In genomic region chr1:139080517-139081386, GRCm38 (mm10) we compare ENCODE assay signal across 9 mouse cellular contexts.
A peak's percentile ranks its signal among the peaks of the same experiment; 100 is the strongest.
DNase-seq lines count a peak whose midpoint lies in the region; ATAC-seq lines count a peak whose summit lies in the region.
"Had no signal": no experiment of that assay in that cellular context is flagged by ENCODE, and none has a peak within 500 bp of the region (broad histone marks: within the 10 kb centered on the region; RNA-seq: fewer than 3 reads in every experiment).

No protein-coding gene starts in this region.

- no peaks in the 10 kb centered on the region for H3K36me3 ChIP-seq in heart, embryonic 11.5 days (ENCODE audit: control insufficient read depth, insufficient read depth, low read length)
- H3K36me3 ChIP-seq in midbrain, embryonic 16.5 days (ENCODE audit: control insufficient read depth, insufficient read depth, low read length): no peaks in the 10 kb centered on the region

- H3K4me1 ChIP-seq in heart, embryonic 11.5 days (ENCODE audit: control insufficient read depth, insufficient read depth, low read length): no peaks in the 10 kb centered on the region
- H3K4me1 ChIP-seq in midbrain, embryonic 16.5 days (ENCODE audit: control insufficient read depth, insufficient read depth, low read length): peaks cover 7% of the 10 kb centered on the region; the same call in 1 of the 2 replicates

- WGBS in heart, embryonic 11.5 days (ENCODE audit: insufficient replicate concordance): 67% methylated on average over 16 of the region's 16 CpGs
- WGBS in midbrain, embryonic 16.5 days: 35% methylated on average over 16 of the region's 16 CpGs

- no peaks in the 10 kb centered on the region for H3K9me3 ChIP-seq in heart, embryonic 11.5 days (replicated peaks; ENCODE audit: control insufficient read depth, low read length)
- H3K9me3 ChIP-seq in midbrain, embryonic 16.5 days (replicated peaks; ENCODE audit: control insufficient read depth, low read length, poor library complexity, severe bottlenecking): no peaks in the 10 kb centered on the region

- no peak overlapping the region for H3K4me3 ChIP-seq in heart, embryonic 11.5 days (ENCODE audit: low read depth, low read length)
- H3K4me3 ChIP-seq in midbrain, embryonic 16.5 days (ENCODE audit: low read depth, low read length): no peak overlapping the region
- H3K4me3 ChIP-seq: myocyte had no signal

- DNase-seq in kidney, postnatal 10 days: peak; percentile 22
- DNase-seq in kidney, adult 9 months: no peak
- peak; percentile 21 for DNase-seq in cerebellum, adult 9-10 months
- DNase-seq in lung, postnatal 25 days (ENCODE audit: low spot score): no peak
- no peak for DNase-seq in right cerebral cortex, postnatal 14 days

- ATAC-seq in heart, embryonic 11.5 days (replicated peaks; ENCODE audit: insufficient number of reproducible peaks, low FRiP score, low TSS enrichment): 0 out of 2 replicates have a peak, but pooled peaks have one; percentile 52
- ATAC-seq in midbrain, embryonic 16.5 days: peak; percentile 88
- ATAC-seq in CD4-positive, CD25-positive, alpha-beta regulatory T cell, adult 4 months: no peak

- H3K27me3 ChIP-seq in heart, embryonic 11.5 days (ENCODE audit: control insufficient read depth, insufficient read depth, low read length): no peaks in the 10 kb centered on the region
- no peaks in the 10 kb centered on the region for H3K27me3 ChIP-seq in midbrain, embryonic 16.5 days (ENCODE audit: control insufficient read depth, insufficient read depth, low read depth, low read length)

- H3K9ac ChIP-seq in heart, embryonic 11.5 days (ENCODE audit: low read depth, low read length): no peak overlapping the region
- no peak overlapping the region for H3K9ac ChIP-seq in midbrain, embryonic 16.5 days (ENCODE audit: low read depth, low read length)

- H3K27ac ChIP-seq in heart, embryonic 11.5 days (ENCODE audit: low read depth, low read length): no peak overlapping the region
- peak overlapping the region; percentile 69 for H3K27ac ChIP-seq in midbrain, embryonic 16.5 days (ENCODE audit: low read length)

- no peak overlapping the region; the same call in 1 of the 2 replicates for H3K4me2 ChIP-seq in heart, embryonic 11.5 days
- peak overlapping the region; percentile 31 for H3K4me2 ChIP-seq in midbrain, embryonic 16.5 days (ENCODE audit: low read length)

Comparison
In these comparisons a context has a peak if more than half of its experiments do, and no peak if none do; other contexts are left out.
1. DNase-seq: peak in kidney, postnatal 10 days (single experiment) and cerebellum, adult 9-10 months (single experiment); none in kidney, adult 9 months (single experiment), lung, postnatal 25 days (single experiment) and right cerebral cortex, postnatal 14 days (single experiment).